Mouse (Mus musculus) midbrain, embryonic 13.5 days (tissue): ENCODE data around the gene Olfr697. TPM values are rescaled to one million over a fixed set of nuclear protein-coding genes. Genes with fewer than 3 reads are reported as not detected.
"Not testable (repeated sequence)": the region's sequence is repeated elsewhere in the genome, so short reads cannot be mapped to it uniquely, and the experiment has no call there.

Experiments
- ATAC-seq: fragments of 200-750 bp; cut with Nextera tagmentation; 2 replicates; pipeline ENCODE4 v1.8.0; 2017; ENCODE audit warnings: mild to moderate bottlenecking, moderate TSS enrichment, moderate library complexity
- H3K27ac ChIP-seq: fragments of 300-500 bp; sonication (generic); 2 replicates; pipeline ENCODE4 v1.5.1; 2015; ENCODE audit warnings: inconsistent platforms, mild to moderate bottlenecking, moderate library complexity
- H3K27me3 ChIP-seq: fragments of 300-500 bp; sonication (generic); 2 replicates; pipeline ENCODE4 v1.6.1; 2015; ENCODE audit warnings: mild to moderate bottlenecking, inconsistent platforms
- H3K36me3 ChIP-seq: fragments of 300-500 bp; sonication (generic); 2 replicates; pipeline ENCODE4 v1.6.1; 2015; ENCODE audit warnings: mild to moderate bottlenecking, inconsistent platforms
- H3K4me1 ChIP-seq: fragments of 300-500 bp; sonication (generic); replicated peaks from 2 replicates; pipeline ENCODE4 v1.6.1; 2015; ENCODE audit warnings: inconsistent platforms
- H3K4me2 ChIP-seq: fragments of 300-500 bp; sonication (generic); replicated peaks from 2 replicates; pipeline ENCODE4 v1.6.1; 2015; ENCODE audit warnings: moderate library complexity, mild to moderate bottlenecking, inconsistent platforms
- H3K4me3 ChIP-seq: fragments of 300-500 bp; sonication (generic); replicated peaks from 2 replicates; pipeline ENCODE4 v1.5.1; 2015; ENCODE audit warnings: mild to moderate bottlenecking, inconsistent platforms
- H3K9ac ChIP-seq: fragments of 300-500 bp; sonication (generic); replicated peaks from 2 replicates; pipeline ENCODE4 v1.6.1; 2015; ENCODE audit warnings: mild to moderate bottlenecking, inconsistent platforms
- H3K9me3 ChIP-seq: fragments of 300-500 bp; sonication (generic); 2 replicates; pipeline ENCODE4 v1.6.1; 2016; ENCODE audit warnings: mild to moderate bottlenecking, inconsistent platforms
- WGBS: fragments of 180-500 bp; shearing (Covaris S2); methylation state at CpG from one replicate; pipeline ENCODE4 v1.1.7; 2015; 5-methylcytosine and 5-hydroxymethylcytosine counted together
- polyA plus RNA-seq: library from polyadenylated mRNA; unstranded; fragments of >200 nt; fragmentation: Nextera tagmentation; extraction: Ambion mirVana; gene quantifications from 2 replicates; pipeline ENCODE4 v1.2.1, GENCODE M21; 2015

Olfr697 gene
- polyA plus RNA-seq: not detected in 2 replicates

GRCm38 (mm10) chr7:106742343-106742742 lies at the start of gene Olfr697:
Gene Olfr697, minus strand, starts transcription at chr7:106742443.
- no peak for ATAC-seq
- 88% methylated on average over 1 of the region's 1 CpGs for WGBS
- no peaks in the 10 kb centered on the region for H3K9me3 ChIP-seq
- H3K27me3 ChIP-seq: no peaks in the 10 kb centered on the region
- H3K4me3 ChIP-seq: no peak within 1 kb of the TSS
- no peak within 1 kb of the TSS for H3K9ac ChIP-seq
- H3K4me1 ChIP-seq: no peaks in the 10 kb centered on the region
- H3K27ac ChIP-seq: no peak within 1 kb of the TSS
- no peak within 1 kb of the TSS for H3K4me2 ChIP-seq
- H3K36me3 ChIP-seq: no peaks in the 10 kb centered on the region

GRCm38 (mm10) chr7:106788330-106788729 lies 46.1 kb upstream of the Olfr697 start:
- H3K4me1 ChIP-seq: no peaks in the 10 kb centered on the region
- no peak for ATAC-seq
- H3K4me3 ChIP-seq: no peak overlapping the region

DNA sequence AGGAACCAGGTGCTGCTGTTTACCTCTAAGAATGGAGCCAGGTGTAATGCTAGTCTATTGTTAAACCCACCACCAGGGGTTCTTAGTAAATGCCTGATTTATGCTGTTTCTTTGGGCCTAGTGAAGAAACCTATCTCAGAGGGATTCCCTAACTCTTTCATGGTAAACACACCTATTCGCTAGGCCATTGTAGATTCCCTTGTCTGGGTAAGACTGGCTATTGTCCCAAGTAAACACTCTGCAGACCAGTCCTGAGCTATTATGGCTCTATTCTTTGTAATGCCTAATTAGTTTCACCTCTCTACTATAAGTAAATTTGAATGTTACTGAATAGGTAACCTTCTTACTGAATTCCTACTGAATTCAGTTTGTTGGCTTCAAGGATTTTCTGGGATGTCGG lies 18.8 kb upstream of the Olfr697 start:
- H3K4me3 ChIP-seq, H3K27ac ChIP-seq, H3K4me2 ChIP-seq, H3K9ac ChIP-seq, H3K4me1 ChIP-seq, H3K36me3 ChIP-seq, ATAC-seq, H3K27me3 ChIP-seq, H3K9me3 ChIP-seq: not testable (repeated sequence)
- 94% methylated on average over 2 of the region's 2 CpGs for WGBS

More at GRCm38 (mm10) chr7:106788330-106788729, 46.1 kb upstream of the Olfr697 start:
- H3K27ac ChIP-seq: no peak overlapping the region
- H3K9ac ChIP-seq: no peak overlapping the region
- H3K9me3 ChIP-seq: no peaks in the 10 kb centered on the region
- H3K4me2 ChIP-seq: no peak overlapping the region
- H3K36me3 ChIP-seq: no peaks in the 10 kb centered on the region
- no peaks in the 10 kb centered on the region for H3K27me3 ChIP-seq

GRCm38 (mm10) chr7:106758800-106759199 lies 16.6 kb upstream of the Olfr697 start:
- H3K27me3 ChIP-seq: no peaks in the 10 kb centered on the region
- H3K27ac ChIP-seq: no peak overlapping the region
- H3K36me3 ChIP-seq: no peaks in the 10 kb centered on the region
- WGBS: 94% methylated on average over 2 of the region's 2 CpGs
- H3K9ac ChIP-seq: no peak overlapping the region
- no peaks in the 10 kb centered on the region for H3K4me1 ChIP-seq
- no peak overlapping the region for H3K4me3 ChIP-seq
- no peak for ATAC-seq
- H3K4me2 ChIP-seq: no peak overlapping the region
- no peaks in the 10 kb centered on the region for H3K9me3 ChIP-seq

- Histone ChIP-seq H3K36me3 (no peaks in the 10 kb centered on the region), H3K4me1 (no peaks in the 10 kb centered on the region), H3K4me3 (no peak within 1 kb of the TSS), H3K9me3 (no peaks in the 10 kb centered on the region), H3K9ac (no peak within 1 kb of the TSS), H3K27me3 (no peaks in the 10 kb centered on the region), H3K4me2 (no peak within 1 kb of the TSS), H3K27ac (no peak within 1 kb of the TSS)
- ATAC-seq: no peak
Measured at GRCm38 (mm10) chr7:106755297-106755696, 13.1 kb upstream of the Olfr697 start, which contains the start of gene Olfr698. Gene Olfr698, minus strand, starts transcription at chr7:106755397.

DNA sequence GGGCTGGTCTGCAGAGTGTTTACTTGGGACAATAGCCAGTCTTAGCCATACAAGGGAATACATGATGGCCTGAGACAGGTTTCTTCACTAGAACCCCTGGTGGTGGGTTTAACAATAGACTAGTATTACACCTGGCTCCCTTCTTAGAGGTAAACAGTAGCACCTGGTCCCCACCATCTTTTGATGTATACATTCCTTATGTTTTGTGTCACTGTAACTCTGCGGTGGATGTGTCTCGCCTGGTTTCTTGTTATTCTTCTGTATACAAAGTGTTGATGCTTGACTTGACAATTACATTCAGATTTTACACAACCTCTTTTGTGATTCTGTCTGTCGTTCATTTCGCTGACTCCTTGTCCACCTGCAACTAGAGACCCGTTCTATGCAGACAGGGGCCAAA lies 3.6 kb upstream of the Olfr697 start:
- 91% methylated on average over 5 of the region's 5 CpGs for WGBS
- Histone ChIP-seq H3K4me2 (no peak overlapping the region), H3K27me3 (no peaks in the 10 kb centered on the region), H3K27ac (no peak overlapping the region), H3K9ac (no peak overlapping the region), H3K9me3 (no peaks in the 10 kb centered on the region), H3K4me1 (no peaks in the 10 kb centered on the region), H3K4me3 (no peak overlapping the region), H3K36me3 (no peaks in the 10 kb centered on the region)
- ATAC-seq: no peak

- H3K4me2 ChIP-seq: no peak overlapping the region
- H3K4me3 ChIP-seq: no peak overlapping the region
- H3K27ac ChIP-seq: no peak overlapping the region
- H3K9me3 ChIP-seq: no peaks in the 10 kb centered on the region
- no peaks in the 10 kb centered on the region for H3K4me1 ChIP-seq
- no peaks in the 10 kb centered on the region for H3K27me3 ChIP-seq
- ATAC-seq: no peak
- H3K36me3 ChIP-seq: no peaks in the 10 kb centered on the region
- H3K9ac ChIP-seq: no peak overlapping the region
Measured at GRCm38 (mm10) chr7:106737028-106737427, 5.2 kb downstream of the Olfr697 start.

- Histone ChIP-seq H3K9ac (no peak overlapping the region), H3K27me3 (no peaks in the 10 kb centered on the region), H3K4me2 (no peak overlapping the region), H3K27ac (no peak overlapping the region), H3K4me3 (no peak overlapping the region), H3K9me3 (no peaks in the 10 kb centered on the region), H3K36me3 (no peaks in the 10 kb centered on the region), H3K4me1 (no peaks in the 10 kb centered on the region)
- WGBS: 77% methylated on average over 2 of the region's 2 CpGs
- ATAC-seq: no peak
Measured at GRCm38 (mm10) chr7:106733717-106734116, 8.5 kb downstream of the Olfr697 start.

- H3K27ac ChIP-seq, H3K9me3 ChIP-seq, H3K27me3 ChIP-seq, H3K4me2 ChIP-seq, H3K9ac ChIP-seq, H3K4me1 ChIP-seq, H3K36me3 ChIP-seq, ATAC-seq, H3K4me3 ChIP-seq: not testable (repeated sequence)
- 89% methylated on average over 2 of the region's 2 CpGs for WGBS
Measured at GRCm38 (mm10) chr7:106725654-106726053, 16.6 kb downstream of the Olfr697 start.

DNA sequence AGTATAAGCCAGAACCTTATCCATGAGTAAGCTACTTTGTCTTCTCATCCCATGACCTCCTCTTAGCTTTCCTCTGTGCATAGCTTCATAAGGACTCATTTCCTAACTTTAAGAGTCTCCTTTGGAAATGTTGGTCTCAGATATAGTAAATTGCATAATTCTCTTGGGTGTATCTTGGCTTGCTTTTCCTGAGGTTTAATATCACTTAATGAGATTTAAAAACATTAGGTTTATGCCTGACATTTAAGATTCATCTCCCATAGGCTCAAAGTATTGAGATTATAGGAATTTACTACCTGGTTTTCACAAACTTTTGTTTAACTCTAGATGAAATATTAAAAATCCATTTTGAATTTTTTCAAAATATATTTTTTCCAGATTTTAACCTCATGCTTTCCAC lies 25.9 kb downstream of the Olfr697 start, which contains the start of gene Olfr695:
Gene Olfr695 (minus strand): TSS at position 101 of the 400 bp plus-strand sequence.
- Histone ChIP-seq H3K9ac (no peak within 1 kb of the TSS), H3K4me3 (no peak within 1 kb of the TSS), H3K4me2 (no peak within 1 kb of the TSS), H3K9me3 (no peaks in the 10 kb centered on the region), H3K27me3 (no peaks in the 10 kb centered on the region), H3K4me1 (no peaks in the 10 kb centered on the region), H3K27ac (no peak within 1 kb of the TSS), H3K36me3 (no peaks in the 10 kb centered on the region)
- no peak for ATAC-seq

GRCm38 (mm10) chr7:106711463-106711862 lies 30.8 kb downstream of the Olfr697 start:
- H3K4me3 ChIP-seq: no peak overlapping the region
- no peaks in the 10 kb centered on the region for H3K9me3 ChIP-seq
- no peaks in the 10 kb centered on the region for H3K27me3 ChIP-seq
- H3K9ac ChIP-seq: no peak overlapping the region
- WGBS: 88% methylated on average over 6 of the region's 6 CpGs
- no peak for ATAC-seq
- H3K36me3 ChIP-seq: no peaks in the 10 kb centered on the region
- no peak overlapping the region for H3K4me2 ChIP-seq
- no peak overlapping the region for H3K27ac ChIP-seq
- H3K4me1 ChIP-seq: no peaks in the 10 kb centered on the region

GRCm38 (mm10) chr7:106707705-106708104 lies 34.5 kb downstream of the Olfr697 start:
- H3K9me3 ChIP-seq, ATAC-seq, H3K27me3 ChIP-seq, H3K4me2 ChIP-seq, H3K36me3 ChIP-seq, H3K27ac ChIP-seq, H3K9ac ChIP-seq, H3K4me1 ChIP-seq, H3K4me3 ChIP-seq: not testable (repeated sequence)
- 82% methylated on average over 10 of the region's 10 CpGs for WGBS

DNA sequence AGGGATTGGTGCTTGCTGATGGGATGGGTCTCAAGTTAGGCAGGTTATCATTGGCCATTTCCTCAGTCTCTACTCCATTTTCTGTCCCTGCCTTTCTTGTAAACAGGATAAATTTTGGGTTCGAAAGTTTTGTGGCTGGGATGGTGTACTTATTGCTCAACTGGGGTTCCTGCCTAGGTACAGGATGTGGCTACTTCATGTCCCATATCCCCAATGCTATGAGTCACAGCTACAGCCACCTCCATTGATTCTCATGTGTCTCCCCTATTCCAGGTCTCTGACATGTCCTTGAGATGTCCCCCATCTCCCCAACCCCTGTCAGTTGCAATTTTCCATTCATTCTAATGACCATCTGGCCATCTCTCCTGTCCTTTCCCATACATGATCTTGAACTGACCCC lies 45.4 kb downstream of the Olfr697 start:
- Histone ChIP-seq H3K27me3 (no peaks in the 10 kb centered on the region), H3K4me2 (no peak overlapping the region), H3K4me3 (no peak overlapping the region), H3K4me1 (no peaks in the 10 kb centered on the region), H3K9me3 (0 out of 2 replicates have a peak, but pooled peaks cover 4% of the 10 kb centered on the region), H3K27ac (no peak overlapping the region), H3K36me3 (no peaks in the 10 kb centered on the region), H3K9ac (no peak overlapping the region)
- WGBS: 78% methylated on average over 1 of the region's 1 CpGs
- no peak for ATAC-seq
